Mouse (Mus musculus) liver, embryonic 14.5 days (tissue): ENCODE results near the gene Larp1. TPM values are rescaled to one million over a fixed set of nuclear protein-coding genes. Genes with fewer than 3 reads are reported as not detected.

Source experiments
- ATAC-seq: fragments of 200-750 bp; cut with Nextera tagmentation; 2 replicates; pipeline ENCODE4 v1.8.0; 2017; ENCODE audit warnings: moderate number of reproducible peaks, mild to moderate bottlenecking, moderate library complexity; ENCODE audit not compliant: insufficient read depth
- DNase-seq, 3 experiments: peaks; one replicate each; pipeline ENCODE4 v3.0.0-alpha.2; 2012 to 2013; ENCODE audit warnings: low read depth in 3 of 3, low spot score in 3 of 3
- H3K27ac ChIP-seq: fragments of 300-500 bp; sonication (generic); 2 replicates; pipeline ENCODE4 v1.5.1; 2014; ENCODE audit warnings: moderate library complexity, mild to moderate bottlenecking, control low read depth, inconsistent platforms
- H3K27me3 ChIP-seq: fragments of 300-500 bp; sonication (generic); 2 replicates; pipeline ENCODE4 v1.6.1; 2014; ENCODE audit warnings: mild to moderate bottlenecking, low read length, moderate library complexity; ENCODE audit not compliant: control insufficient read depth, insufficient read depth
- H3K36me3 ChIP-seq: fragments of 300-500 bp; sonication (generic); replicated peaks from 2 replicates; pipeline ENCODE4 v1.6.1; 2014; ENCODE audit warnings: low read depth; ENCODE audit not compliant: control insufficient read depth, insufficient read depth
- H3K4me1 ChIP-seq, 2 experiments: fragments of 200-500 bp in 1 of 2; fragments of 300-500 bp in 1 of 2; sonication (generic) in 1 of 2; replicated peaks; 2 replicates each; pipeline ENCODE4 v1.6.1; 2012 to 2014; ENCODE audit warnings: antibody characterized with exemption in 1 of 2, inconsistent platforms in 1 of 2, low read length in 1 of 2; ENCODE audit not compliant: control insufficient read depth in 2 of 2, insufficient read depth in 2 of 2
- H3K4me2 ChIP-seq: fragments of 300-500 bp; sonication (generic); 2 replicates; pipeline ENCODE4 v1.6.1; 2014; ENCODE audit warnings: low read depth, mild to moderate bottlenecking, control low read depth, moderate library complexity
- H3K4me3 ChIP-seq, 2 experiments: fragments of 200-500 bp in 1 of 2; fragments of 300-500 bp in 1 of 2; sonication (generic) in 1 of 2; 2 replicates each; pipeline ENCODE4 v1.5.1; 2012 to 2014; ENCODE audit warnings: low read depth in 2 of 2, low read length in 2 of 2, mild to moderate bottlenecking in 2 of 2, control low read depth in 1 of 2, inconsistent platforms in 1 of 2, moderate library complexity in 1 of 2; ENCODE audit not compliant: insufficient read depth in 1 of 2
- H3K9ac ChIP-seq: fragments of 300-500 bp; sonication (generic); replicated peaks from 2 replicates; pipeline ENCODE4 v1.6.1; 2014; ENCODE audit warnings: mild to moderate bottlenecking, control low read depth, moderate library complexity
- H3K9me3 ChIP-seq: fragments of 300-500 bp; sonication (generic); 2 replicates; pipeline ENCODE4 v1.6.1; 2016; ENCODE audit warnings: low read length, mixed read lengths; ENCODE audit not compliant: control insufficient read depth
- CTCF ChIP-seq: IDR thresholded peaks from 2 replicates; pipeline ENCODE4 v1.5.1; 2016; ENCODE audit warnings: antibody characterized with exemption, low read depth, control low read depth
- EP300 ChIP-seq: IDR thresholded peaks from 2 replicates; pipeline ENCODE4 v1.6.1; 2016; ENCODE audit warnings: antibody characterized with exemption, low read depth
- WGBS: fragments of 180-500 bp; shearing (Covaris S2); extraction: QIAGEN DNeasy Blood & Tissue Kit; methylation state at CpG from one replicate; pipeline ENCODE4 v1.1.7; 2014; ENCODE audit not compliant: insufficient replicate concordance; 5-methylcytosine and 5-hydroxymethylcytosine counted together
- polyA plus RNA-seq, 2 experiments: library from polyadenylated mRNA; depleted of rRNA in 1 of 2; stranded (reverse) in 1 of 2; unstranded in 1 of 2; fragments of >200 nt; fragmentation: Nextera tagmentation in 1 of 2; extraction: Ambion mirVana in 1 of 2; gene quantifications; 2 replicates each; pipeline versions ENCODE4 v1.2.1 to v1.2.3; 2012 to 2014

The Larp1 gene
- polyA plus RNA-seq, 2 experiments = 15.8 to 25.5 TPM

GRCm38 (mm10) chr11:58008013-58008412, 851 bp upstream of the Larp1 start:
- H3K27ac ChIP-seq = peak overlapping the region; percentile 60
- peaks cover 28 to 31% of the 10 kb centered on the region in 2 experiments for H3K4me1 ChIP-seq
- H3K9ac ChIP-seq = peak overlapping the region; percentile 74
- ATAC-seq = no peak
- peak overlapping the region; percentile 61 to 92 for H3K4me3 ChIP-seq
- H3K9me3 ChIP-seq = no peaks in the 10 kb centered on the region
- DNase-seq = no peak
- peak overlapping the region; percentile 87 for H3K4me2 ChIP-seq
- no peaks in the 10 kb centered on the region for H3K36me3 ChIP-seq
- WGBS = 6% methylated on average over 5 of the region's 5 CpGs
- no peak for TF ChIP-seq EP300
- no peaks in the 10 kb centered on the region for H3K27me3 ChIP-seq

GRCm38 (mm10) chr11:58008437-58009050, 320 bp upstream of the Larp1 start:
- Histone ChIP-seq H3K4me2 (peak overlapping the region; percentile 92), H3K4me3 (peak overlapping the region; percentile 78 to 92), H3K9ac (peak overlapping the region; percentile 93), H3K27ac (peak overlapping the region; percentile 88), H3K36me3 (no peaks in the 10 kb centered on the region), H3K27me3 (no peaks in the 10 kb centered on the region), H3K4me1 (peaks cover 33 to 35% of the 10 kb centered on the region in 2 experiments), H3K9me3 (no peaks in the 10 kb centered on the region)
- ATAC-seq (peak; percentile 88), DNase-seq (peak; percentile 87 to 90 (median 88))
- under 1% methylated on average over 50 of the region's 74 CpGs for WGBS
- TF ChIP-seq EP300 (no peak), CTCF (no peak)

DNA sequence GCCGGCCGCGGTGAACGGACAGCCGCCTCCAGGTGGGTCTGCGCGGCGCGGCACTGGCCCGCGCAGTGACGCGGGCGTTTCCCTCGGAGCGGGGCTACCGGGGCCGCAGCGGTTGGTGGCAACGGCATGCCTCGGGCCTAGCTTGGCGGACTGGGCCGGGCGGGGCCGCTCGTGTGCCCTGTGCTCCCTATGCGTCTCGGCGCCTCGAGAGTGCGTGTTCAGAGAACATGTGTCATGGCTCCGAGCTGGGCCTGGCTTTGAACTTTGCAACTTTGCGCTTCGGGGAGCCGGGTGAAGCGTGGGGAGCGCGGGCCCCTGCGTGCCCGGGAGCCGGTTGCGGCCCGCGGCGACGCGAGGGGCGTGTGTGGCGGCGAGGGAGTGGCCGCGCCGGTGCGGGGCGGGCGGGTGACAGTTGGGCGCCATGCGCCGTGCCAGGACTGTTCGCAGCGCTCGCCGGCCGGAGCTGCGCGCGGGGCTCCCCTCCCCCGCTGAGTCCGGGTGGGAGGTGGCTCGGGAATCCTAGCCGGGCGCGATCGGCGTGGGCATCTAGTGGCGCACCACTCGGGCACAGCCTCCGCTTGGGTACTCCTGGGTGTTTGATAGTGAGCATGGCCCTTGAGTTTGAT, 765 bp downstream of the Larp1 start:
- H3K27ac ChIP-seq = peak overlapping the region; percentile 88
- H3K4me2 ChIP-seq = peak overlapping the region; percentile 92
- peak; percentile 72 for ATAC-seq
- H3K4me1 ChIP-seq = peaks cover 44% of the 10 kb centered on the region in 2 experiments
- no peaks in the 10 kb centered on the region for H3K9me3 ChIP-seq
- no peaks in the 10 kb centered on the region for H3K27me3 ChIP-seq
- WGBS = under 1% methylated on average over 75 of the region's 78 CpGs
- peak overlapping the region; percentile 78 to 92 for H3K4me3 ChIP-seq
- no peak for DNase-seq
- no peaks in the 10 kb centered on the region for H3K36me3 ChIP-seq
- no peak for TF ChIP-seq EP300
- peak overlapping the region; percentile 93 for H3K9ac ChIP-seq

GRCm38 (mm10) chr11:58010226-58010781, 1.4 kb downstream of the Larp1 start:
- DNase-seq (peak in 1 of 3 experiments; percentile 64), ATAC-seq (no peak)
- under 1% methylated on average over 16 of the region's 16 CpGs for whole genome bisulfite sequencing
- H3K4me3 ChIP-seq = peak overlapping the region; percentile 78 to 92
- no peaks in the 10 kb centered on the region for H3K36me3 ChIP-seq
- H3K4me2 ChIP-seq = peak overlapping the region; percentile 92
- H3K27me3 ChIP-seq = no peaks in the 10 kb centered on the region
- TF ChIP-seq EP300 = no peak
- no peak for TF ChIP-seq CTCF
- peak overlapping the region; percentile 93 for H3K9ac ChIP-seq
- peak overlapping the region; percentile 88 for H3K27ac ChIP-seq
- no peaks in the 10 kb centered on the region for H3K9me3 ChIP-seq
- peaks cover 50 to 51% of the 10 kb centered on the region in 2 experiments for H3K4me1 ChIP-seq

DNA sequence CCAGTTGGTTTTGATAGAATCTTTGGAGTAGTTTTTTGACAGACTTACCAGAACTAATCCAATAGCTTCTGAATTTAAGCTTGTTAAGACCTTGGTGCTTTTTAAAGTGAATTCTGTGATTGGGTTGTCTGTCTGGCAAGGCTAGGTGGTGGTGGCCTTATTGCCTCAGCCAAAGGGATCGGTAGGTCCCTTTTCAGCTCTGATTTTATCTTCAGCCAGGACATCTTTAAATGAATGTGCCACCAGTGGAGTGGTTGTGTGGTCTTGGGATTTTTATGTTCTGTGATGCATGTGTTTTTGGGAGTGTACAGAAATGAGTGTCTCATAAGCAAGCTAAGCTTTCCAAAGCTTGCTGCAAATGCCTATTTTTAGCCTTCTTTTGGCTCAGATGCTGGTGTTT, 2.1 kb downstream of the Larp1 start:
- H3K27me3 ChIP-seq = no peaks in the 10 kb centered on the region
- peaks cover 54 to 55% of the 10 kb centered on the region in 2 experiments for H3K4me1 ChIP-seq
- ATAC-seq (no peak), DNase-seq (no peak)
- H3K27ac ChIP-seq = peak overlapping the region; percentile 88
- no peaks in the 10 kb centered on the region for H3K36me3 ChIP-seq
- H3K9ac ChIP-seq = peak overlapping the region; percentile 93
- H3K9me3 ChIP-seq = no peaks in the 10 kb centered on the region
- peak overlapping the region; percentile 92 for H3K4me2 ChIP-seq
- peak overlapping the region; percentile 78 to 92 for H3K4me3 ChIP-seq
- no peak for TF ChIP-seq CTCF
- TF ChIP-seq EP300 = no peak
- 4% methylated on average over 1 of the region's 1 CpGs for WGBS
